Mouse (Mus musculus) MEL (cell line): ENCODE results near the gene Gne. TPM values are rescaled to one million over a fixed set of nuclear protein-coding genes. Genes with fewer than 3 reads are reported as not detected.
"Not testable (repeated sequence)": the region's sequence is repeated elsewhere in the genome, so short reads cannot be mapped to it uniquely, and the experiment has no call there.

ENCODE experiments used
- DNase-seq: peaks from one replicate; pipeline ENCODE4 v3.0.0; 2011; ENCODE audit warnings: low read depth, low spot score
- H3K27ac ChIP-seq: 2 replicates; pipeline ENCODE4 v1.5.1; 2012; ENCODE audit warnings: low read depth, mild to moderate bottlenecking, control low read depth, low read length, moderate library complexity; ENCODE audit not compliant: control insufficient read depth
- H3K27me3 ChIP-seq, 2 experiments: fragments of 150-350 bp in 1 of 2; sonication (generic) in 1 of 2; 2 replicates each; pipeline ENCODE4 v1.6.1; 2012; ENCODE audit warnings: low read length in 2 of 2, mild to moderate bottlenecking in 2 of 2, improper control_type of control experiment in 1 of 2, moderate library complexity in 1 of 2; ENCODE audit not compliant: insufficient read depth in 2 of 2, control insufficient read depth in 1 of 2
- H3K36me3 ChIP-seq, 2 experiments: 2 replicates each; pipeline ENCODE4 v1.6.1; 2012 to 2014; ENCODE audit warnings: low read length in 2 of 2, improper control_type of control experiment in 1 of 2, inconsistent platforms in 1 of 2, mild to moderate bottlenecking in 1 of 2; ENCODE audit not compliant: insufficient read depth in 2 of 2, control insufficient read depth in 1 of 2
- H3K4me1 ChIP-seq, 2 experiments: fragments of 150-350 bp in 1 of 2; sonication (generic) in 1 of 2; 2 replicates each; pipeline ENCODE4 v1.6.1; 2012; ENCODE audit warnings: low read length in 2 of 2, improper control_type of control experiment in 1 of 2, mild to moderate bottlenecking in 1 of 2; ENCODE audit not compliant: insufficient read depth in 2 of 2, control insufficient read depth in 1 of 2
- H3K4me3 ChIP-seq, 2 experiments: fragments of 150-350 bp in 1 of 2; sonication (generic) in 1 of 2; 2 replicates each; pipeline ENCODE4 v1.5.1; 2012; ENCODE audit warnings: low read depth in 2 of 2, low read length in 2 of 2, mild to moderate bottlenecking in 2 of 2, moderate library complexity in 2 of 2, control low read depth in 1 of 2, improper control_type of control experiment in 1 of 2; ENCODE audit not compliant: control insufficient read depth in 1 of 2, insufficient read depth in 1 of 2
- H3K79me2 ChIP-seq: 2 replicates; pipeline ENCODE4 v1.6.1; 2012; ENCODE audit warnings: mild to moderate bottlenecking, low read length, moderate library complexity; ENCODE audit not compliant: control insufficient read depth, poor library complexity, insufficient read depth
- H3K9ac ChIP-seq: 2 replicates; pipeline ENCODE4 v1.6.1; 2012; ENCODE audit warnings: low read depth, mild to moderate bottlenecking, control low read depth, low read length, moderate library complexity; ENCODE audit not compliant: control insufficient read depth, poor library complexity, severe bottlenecking
- H3K9me3 ChIP-seq: fragments of 150-350 bp; sonication (generic); replicated peaks from 2 replicates; pipeline ENCODE4 v1.6.1; 2012; ENCODE audit warnings: mild to moderate bottlenecking, low read length, improper control_type of control experiment, moderate library complexity; ENCODE audit not compliant: insufficient read depth
- BHLHE40 ChIP-seq: IDR thresholded peaks from 2 replicates; pipeline ENCODE4 v1.6.1; 2012; ENCODE audit warnings: low read depth, mild to moderate bottlenecking, inconsistent platforms, low read length, improper control_type of control experiment, borderline replicate concordance
- CHD1 ChIP-seq: IDR thresholded peaks from 2 replicates; pipeline ENCODE4 v1.6.1; 2012; ENCODE audit warnings: low read depth, mild to moderate bottlenecking, inconsistent platforms, low read length, improper control_type of control experiment
- CHD2 ChIP-seq: IDR thresholded peaks from 2 replicates; pipeline ENCODE4 v1.6.1; 2011; ENCODE audit warnings: low read length, improper control_type of control experiment
- CTCF ChIP-seq, 3 experiments: IDR thresholded peaks in 2 of 3; conservative IDR thresholded peaks in 1 of 3; 2 replicates each; pipeline ENCODE4 v1.5.1; 2011 to 2012; ENCODE audit warnings: low read length in 3 of 3, low read depth in 2 of 3, mild to moderate bottlenecking in 2 of 3, improper control_type of control experiment in 1 of 3, inconsistent platforms in 1 of 3, mixed read lengths in 1 of 3, moderate library complexity in 1 of 3; ENCODE audit not compliant: control insufficient read depth in 1 of 3, insufficient read depth in 1 of 3, poor library complexity in 1 of 3, severe bottlenecking in 1 of 3
- MAX ChIP-seq: IDR thresholded peaks from 2 replicates; pipeline ENCODE4 v1.6.1; 2011; ENCODE audit warnings: low read length, improper control_type of control experiment
- MEF2A ChIP-seq: IDR thresholded peaks from 2 replicates; pipeline ENCODE4 v1.6.1; 2014; ENCODE audit warnings: low read depth, mild to moderate bottlenecking, inconsistent platforms, low read length, improper control_type of control experiment; ENCODE audit not compliant: poor library complexity, insufficient replicate concordance, severe bottlenecking; ENCODE audit errors: extremely low read depth
- NELFE ChIP-seq: IDR thresholded peaks from 2 replicates; pipeline ENCODE4 v1.6.1; 2011; ENCODE audit warnings: low read depth, low read length, improper control_type of control experiment
- NRF1 ChIP-seq: IDR thresholded peaks from 2 replicates; pipeline ENCODE4 v1.6.1; 2014; ENCODE audit warnings: low read depth, mild to moderate bottlenecking, inconsistent platforms, low read length, improper control_type of control experiment, moderate library complexity; ENCODE audit not compliant: poor library complexity, insufficient read depth, severe bottlenecking
- RAD21 ChIP-seq: IDR thresholded peaks from 2 replicates; pipeline ENCODE4 v1.6.1; 2011; ENCODE audit warnings: mild to moderate bottlenecking, low read depth, low read length, improper control_type of control experiment
- TAL1 ChIP-seq: IDR thresholded peaks from 2 replicates; pipeline ENCODE4 v1.6.1; 2012; ENCODE audit warnings: mild to moderate bottlenecking, inconsistent platforms, low read length, moderate library complexity, mixed read lengths
- ZC3H11A ChIP-seq: IDR thresholded peaks from 2 replicates; pipeline ENCODE4 v1.6.1; 2012; ENCODE audit warnings: low read depth, mild to moderate bottlenecking, inconsistent platforms, low read length, improper control_type of control experiment
- ZNF384 ChIP-seq: IDR thresholded peaks from 2 replicates; pipeline ENCODE4 v1.6.1; 2012; ENCODE audit warnings: low read depth, mild to moderate bottlenecking, inconsistent platforms, low read length, improper control_type of control experiment
- polyA plus RNA-seq, 2 experiments: library from polyadenylated mRNA; stranded (reverse) in 1 of 2; unstranded in 1 of 2; fragments of >175 nt in 1 of 2; fragments of >200 nt in 1 of 2; gene quantifications; 2 replicates each; pipeline versions ENCODE4 v1.2.1 to v1.2.4; 2012; ENCODE audit warnings: low replicate concordance in 2 of 2, low read depth in 1 of 2; ENCODE audit not compliant: insufficient read length in 2 of 2, insufficient read depth in 1 of 2, missing spikeins in 1 of 2
- total RNA-seq: library from RNA; depleted of rRNA; stranded (reverse); fragments of 300-350 nt; gene quantifications from 2 replicates; pipeline ENCODE4 v1.2.3, GENCODE M21; 2012

Gne gene
- total and polyA plus RNA-seq, 3 experiments: 32.4 to 127 (median 53.0) TPM

GRCm38 (mm10) chr4:44044685-44045356 is 39.2 kb downstream of the Gne start:
- Histone ChIP-seq H3K79me2 (no peaks in the 10 kb centered on the region), H3K27ac (no peak overlapping the region), H3K4me1 (no peaks in the 10 kb centered on the region), H3K4me3 (no peak overlapping the region), H3K9me3 (no peaks in the 10 kb centered on the region), H3K9ac (no peak overlapping the region), H3K36me3 (peaks cover 0 to 9% of the 10 kb centered on the region in 2 experiments; a peak in 2 of 4 replicates), H3K27me3 (no peaks in the 10 kb centered on the region)
- no peak for DNase-seq
- TF ChIP-seq NRF1: no peak
- TF ChIP-seq MEF2A: no peak
- no peak for TF ChIP-seq BHLHE40
- TF ChIP-seq MAX: no peak
- no peak for TF ChIP-seq ZC3H11A
- no peak for TF ChIP-seq TAL1
- TF ChIP-seq RAD21: no peak
- no peak for TF ChIP-seq ZNF384

GRCm38 (mm10) chr4:44043182-44043581 is 40.8 kb downstream of the Gne start:
- not testable (repeated sequence) for H3K27me3 ChIP-seq, H3K4me3 ChIP-seq, H3K27ac ChIP-seq, DNase-seq, H3K36me3 ChIP-seq, H3K9me3 ChIP-seq, H3K4me1 ChIP-seq, H3K79me2 ChIP-seq, H3K9ac ChIP-seq

GRCm38 (mm10) chr4:44042429-44042828 is 41.5 kb downstream of the Gne start:
- H3K9ac ChIP-seq: no peak overlapping the region
- TF ChIP-seq CHD1 (no peak), CTCF (IDR thresholded peaks at IDR 0.05 in 2 of 3, conservative IDR thresholded peaks at IDR 0.05 in 1 of 3; ENCODE audit: control insufficient read depth in 1 of 3, insufficient read depth in 1 of 3, low read depth in 2 of 3, low read length in 3 of 3, poor library complexity in 1 of 3, severe bottlenecking in 1 of 3) (no peak), NELFE (no peak), NRF1 (no peak), CHD2 (no peak)
- H3K79me2 ChIP-seq: no peaks in the 10 kb centered on the region
- no peaks in the 10 kb centered on the region for H3K9me3 ChIP-seq
- no peak overlapping the region for H3K4me3 ChIP-seq
- H3K27me3 ChIP-seq: no peaks in the 10 kb centered on the region
- no peak overlapping the region for H3K27ac ChIP-seq
- DNase-seq: no peak
- H3K4me1 ChIP-seq: no peaks in the 10 kb centered on the region
- H3K36me3 ChIP-seq: peaks cover 0 to 9% of the 10 kb centered on the region in 2 experiments; a peak in 2 of 4 replicates
